Mouse (Mus musculus) embryonic fibroblast, embryonic 13.5 days (primary cell): ENCODE results near the gene Mtmr12.
A peak's percentile ranks its signal among the peaks of the same experiment; 100 is the strongest.

Source experiments
- CTCF ChIP-seq: IDR thresholded peaks from 2 replicates; pipeline ENCODE4 v1.5.1; 2011; ENCODE audit warnings: mild to moderate bottlenecking, control low read depth, low read length, moderate library complexity, borderline replicate concordance; ENCODE audit not compliant: insufficient read depth
- POLR2A ChIP-seq: IDR thresholded peaks from 2 replicates; pipeline ENCODE4 v1.6.1; 2011; ENCODE audit warnings: low read depth, mild to moderate bottlenecking, control low read depth, low read length, moderate library complexity

DNA sequence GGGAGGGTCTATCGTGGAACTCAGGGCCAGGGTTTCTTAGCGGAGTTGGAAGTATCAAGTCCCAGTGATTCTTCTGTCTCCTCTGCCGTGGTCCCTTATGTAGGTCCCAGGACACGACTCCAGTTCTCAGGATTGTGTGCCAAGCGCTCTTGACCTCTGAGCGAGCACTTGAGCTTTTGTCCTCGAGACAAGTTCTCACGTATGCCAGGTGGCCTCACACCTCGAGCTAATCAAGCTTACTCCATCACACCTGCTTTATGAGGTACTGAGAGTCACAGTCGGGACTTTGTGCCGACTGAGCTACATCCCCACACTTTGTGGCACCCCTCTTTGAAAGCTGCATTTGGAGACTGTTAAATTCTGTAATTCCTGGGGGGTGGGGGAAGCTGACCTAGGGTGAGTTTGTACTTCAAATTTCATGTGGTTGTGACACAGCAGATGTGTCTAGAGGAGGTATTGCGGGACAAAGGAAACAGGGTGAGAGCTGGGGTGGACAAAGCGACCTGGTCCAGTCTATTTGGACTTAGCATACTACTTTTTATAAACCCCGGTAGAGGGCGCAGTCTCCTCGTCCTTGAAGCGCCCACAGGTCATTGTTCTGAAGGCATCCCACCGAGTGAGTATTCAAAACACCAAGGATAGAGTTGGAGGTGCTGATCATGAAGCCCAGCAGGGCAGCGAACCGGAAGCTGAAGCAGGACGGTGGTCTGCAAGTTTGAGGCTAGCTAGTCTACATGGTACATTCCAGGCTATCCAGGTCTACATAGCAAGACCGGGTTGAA, 8.2 kb upstream of the Mtmr12 start:
- TF ChIP-seq POLR2A (no peak), CTCF (0 out of 2 replicates have a peak, but pooled peaks have one; percentile 29)
